Mouse (Mus musculus) cerebellum, postnatal 4 days (tissue): ENCODE data around the gene Prdx6b.

Source experiments
- DNase-seq, 2 experiments: peaks; one replicate each; pipeline ENCODE4 v3.0.0; 2022; ENCODE audit warnings: low spot score in 2 of 2, mixed read lengths in 1 of 2

The Prdx6b gene

DNA sequence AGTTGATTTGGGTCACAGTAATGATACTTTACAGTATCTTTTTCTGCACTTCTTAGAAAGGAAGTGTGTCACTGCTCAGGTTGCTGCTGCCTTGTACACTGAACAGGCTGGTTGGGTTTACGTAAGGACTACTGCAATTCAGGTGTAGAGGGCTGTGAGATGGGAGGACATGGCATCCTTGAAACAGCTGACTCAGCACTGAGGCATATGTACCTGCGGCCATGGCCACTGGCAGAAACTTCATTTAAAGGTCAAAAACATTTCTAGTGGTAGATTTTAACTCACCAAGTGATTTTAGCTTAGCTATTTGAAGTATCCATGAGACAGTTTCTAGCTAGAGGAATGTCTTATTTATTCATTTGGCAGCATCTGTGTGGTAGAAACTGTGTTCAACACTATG, 33.5 kb downstream of the Prdx6b start:
- DNase-seq: no peak

DNA sequence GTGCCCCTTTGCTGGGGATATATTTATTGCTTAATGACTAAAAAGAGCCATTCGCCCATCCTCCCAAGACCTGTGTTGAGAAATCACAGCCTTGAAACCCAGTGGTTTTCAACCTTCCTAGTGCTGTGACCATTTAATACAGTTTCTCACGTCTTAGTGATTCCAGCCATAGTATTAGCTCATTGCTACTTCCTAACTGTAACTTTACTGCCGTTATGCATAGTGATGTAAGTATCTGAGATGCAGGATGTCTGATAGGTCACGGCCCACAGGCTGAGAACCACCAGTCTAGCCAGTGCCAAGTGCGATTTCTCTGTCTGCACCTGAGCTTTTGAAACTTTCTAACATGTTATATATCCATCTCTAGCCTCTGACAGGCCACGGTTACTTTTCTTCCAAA, 35.0 kb downstream of the Prdx6b start:
- DNase-seq: no peak

DNA sequence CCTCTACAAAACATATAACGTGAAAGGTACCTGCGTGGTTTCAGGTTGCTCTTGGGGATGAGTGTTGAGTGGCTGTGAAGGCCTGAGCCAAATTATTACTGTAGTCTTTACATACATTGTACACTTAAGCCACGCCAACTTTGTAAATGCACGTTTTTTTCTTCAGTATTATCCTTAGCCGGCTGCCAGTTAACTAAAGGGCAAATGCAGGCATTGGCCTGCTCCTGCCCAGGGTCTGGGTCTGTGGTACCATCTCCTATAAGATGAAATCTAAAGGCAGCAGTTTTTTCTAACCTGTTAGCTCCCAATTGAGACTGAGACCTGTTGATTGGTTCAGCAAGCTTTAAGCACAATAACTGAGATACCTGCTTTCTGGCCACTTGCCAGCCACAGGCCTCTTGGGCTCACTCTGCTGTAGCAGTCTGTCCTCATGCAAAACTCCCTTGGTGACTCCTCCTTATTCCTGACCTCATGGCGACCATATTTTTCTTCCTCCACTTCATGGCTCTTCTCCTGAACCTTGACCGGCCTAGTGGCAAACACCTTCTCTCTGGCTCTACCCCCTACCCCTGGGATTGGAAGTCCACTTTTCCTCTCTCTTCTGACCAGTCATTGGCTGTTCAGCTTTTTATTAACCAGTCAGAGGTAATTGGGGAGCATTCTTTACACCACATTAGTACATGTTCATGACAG, 36.8 kb downstream of the Prdx6b start:
- DNase-seq: no peak

DNA sequence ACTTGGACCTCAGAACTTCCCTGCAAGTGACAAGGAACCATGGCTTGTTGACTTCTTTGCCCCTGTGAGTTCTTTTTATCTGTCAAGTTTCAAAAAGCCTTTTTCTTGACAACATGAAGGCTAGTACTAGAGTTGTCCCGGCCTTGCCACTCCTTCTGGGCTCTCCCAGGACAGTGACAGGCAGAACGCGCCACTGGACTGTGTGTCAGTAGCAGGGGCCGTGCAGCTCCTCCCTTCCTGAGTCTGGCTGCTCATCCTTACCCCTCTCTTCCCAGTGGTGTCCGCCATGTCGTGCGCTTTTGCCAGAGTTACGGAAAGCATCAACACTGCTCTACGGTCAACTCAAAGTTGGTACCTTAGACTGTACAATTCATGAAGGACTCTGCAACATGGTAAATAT, 48.3 kb downstream of the Prdx6b start:
- DNase-seq: no peak
